Mouse (Mus musculus) cerebellum, postnatal 25 days (tissue): ENCODE measurements at regions not wholly inside any gene's neighbourhood (a gene's known extent, or its start where the extent isn't known, plus 50 kb on each side); places are given as distances from the start of the nearest gene placed in this dataset.
A peak's percentile ranks its signal among the peaks of the same experiment; 100 is the strongest.

Source experiments
- DNase-seq, 2 experiments: peaks; one replicate each; pipeline ENCODE4 v3.0.0; 2021; ENCODE audit warnings: mixed read lengths in 2 of 2

GRCm38 (mm10) chr12:71743345-71743744 is 87.5 kb upstream of the Daam1 start:
- DNase-seq: no peak

- no peak for DNase-seq
These were observed 84.9 kb upstream of the Daam1 start for GRCm38 (mm10) chr12:71746011-71746410.

- no peak for DNase-seq
These were observed 83.5 kb upstream of the Daam1 start for GRCm38 (mm10) chr12:71747386-71747785.

GRCm38 (mm10) chr12:71747831-71748368 is 83.0 kb upstream of the Daam1 start:
- peak; percentile 22 to 28 for DNase-seq

GRCm38 (mm10) chr12:71748731-71749130 is 82.1 kb upstream of the Daam1 start:
- DNase-seq: peak; percentile 53 to 75

GRCm38 (mm10) chr12:71749668-71750067 is 81.2 kb upstream of the Daam1 start:
- no peak for DNase-seq

- DNase-seq: peak; percentile 45 to 49
These were observed 78.1 kb upstream of the Daam1 start for GRCm38 (mm10) chr12:71752741-71753260.

- DNase-seq: no peak
These were observed 77.6 kb upstream of the Daam1 start for GRCm38 (mm10) chr12:71753276-71753675.

GRCm38 (mm10) chr12:71763194-71763593 is 67.7 kb upstream of the Daam1 start:
- no peak for DNase-seq

- no peak for DNase-seq
These were observed 64.8 kb upstream of the Daam1 start for GRCm38 (mm10) chr12:71766086-71766485.

GRCm38 (mm10) chr12:71766636-71767035 is 64.2 kb upstream of the Daam1 start:
- DNase-seq: no peak

- no peak for DNase-seq
These were observed 63.0 kb upstream of the Daam1 start for GRCm38 (mm10) chr12:71767896-71768295.

- DNase-seq: peak; percentile 79 to 89
These were observed 62.4 kb upstream of the Daam1 start for GRCm38 (mm10) chr12:71768471-71768870.

- DNase-seq: no peak
These were observed 62.0 kb upstream of the Daam1 start for GRCm38 (mm10) chr12:71768890-71769289.

- DNase-seq: no peak
These were observed 61.6 kb upstream of the Daam1 start for GRCm38 (mm10) chr12:71769302-71769701.

- no peak for DNase-seq
These were observed 57.0 kb upstream of the Daam1 start for GRCm38 (mm10) chr12:71773891-71774290.

GRCm38 (mm10) chr12:71775126-71775525 is 55.8 kb upstream of the Daam1 start:
- DNase-seq: no peak

- peak; percentile 17 to 36 for DNase-seq
These were observed 52.7 kb upstream of the Daam1 start for GRCm38 (mm10) chr12:71778137-71778536.

- no peak for DNase-seq
These were observed 51.9 kb upstream of the Daam1 start for GRCm38 (mm10) chr12:71778948-71779347.

- DNase-seq: no peak
These were observed 51.5 kb upstream of the Daam1 start for GRCm38 (mm10) chr12:71779418-71779817.
